Mouse (Mus musculus): ENCODE results near the gene Rpusd3.

DNA sequence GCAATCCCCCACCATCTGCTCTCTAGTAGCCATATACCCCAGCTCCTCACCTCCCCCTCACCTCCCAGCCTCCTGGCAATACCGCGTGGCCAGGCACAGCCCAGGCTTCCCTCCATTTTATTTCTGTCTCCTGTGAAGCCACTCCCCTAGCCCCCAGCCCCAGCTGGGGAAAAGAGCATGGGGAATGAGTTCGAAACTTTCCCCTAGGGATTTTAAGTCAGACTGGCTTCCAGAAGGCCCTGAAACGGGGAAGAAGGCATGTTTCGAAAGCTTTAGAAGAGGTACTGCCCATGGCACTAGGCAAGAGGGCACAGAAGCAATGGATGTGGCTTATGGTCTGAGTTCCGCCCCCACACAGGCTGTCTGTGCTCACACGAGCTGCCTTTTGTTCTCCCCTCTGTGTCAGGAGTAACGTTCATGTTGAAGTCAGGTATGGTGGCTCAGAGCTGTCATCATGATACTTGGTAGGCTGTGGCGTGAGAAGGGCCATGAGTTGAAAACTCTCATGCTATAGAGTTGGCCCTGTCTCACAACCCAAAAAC lies 16.6 kb upstream of the Rpusd3 start, which contains the start of gene Cidec:
- TF ChIP-seq CTCF (IDR thresholded peaks at IDR 0.05; ENCODE audit: extremely low read depth, insufficient read depth, low read length) (no peak), POLR2A (IDR thresholded peaks at IDR 0.05; ENCODE audit: extremely low read depth, insufficient read depth, low read length) (no peak)

All from cortical plate, adult 2 months (tissue).